8 mouse cellular contexts compared by ENCODE assay signal in the genomic region with DNA sequence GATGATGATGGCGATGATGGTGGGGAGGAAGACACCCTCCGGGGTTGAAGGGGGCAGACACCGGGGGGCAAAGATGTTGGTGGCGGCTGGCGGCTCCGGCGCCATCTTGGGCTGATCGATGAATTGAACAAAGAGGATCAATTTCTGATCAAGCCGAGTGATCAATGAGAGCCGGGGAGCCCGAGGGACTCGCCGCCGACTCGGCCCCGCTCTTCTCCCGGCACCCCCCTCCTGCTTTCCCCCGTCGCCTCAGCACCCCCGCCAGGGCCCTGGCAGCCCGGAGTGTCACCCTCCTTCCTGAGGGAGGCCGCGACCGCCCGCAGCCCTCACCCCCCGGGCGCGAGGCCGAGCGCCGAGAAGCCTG. TPM values are rescaled to one million over a fixed set of nuclear protein-coding genes. Genes with fewer than 3 reads are reported as not detected.
DNase-seq lines count a peak whose midpoint lies in the region; ATAC-seq and TF ChIP-seq lines count a peak whose summit lies in the region.

No protein-coding gene starts in this region.

- peaks cover 0 to 6% of the 10 kb centered on the region in 2 experiments for H3K36me3 ChIP-seq in CH12.LX (replicated peaks in 1 of 2; ENCODE audit: control insufficient read depth in 1 of 2, insufficient read depth in 1 of 2, low read length in 1 of 2)
- no peaks in the 10 kb centered on the region for H3K36me3 ChIP-seq in hindbrain, embryonic 13.5 days
- no peaks in the 10 kb centered on the region for H3K36me3 ChIP-seq in midbrain, embryonic 10.5 days

- TF ChIP-seq POLR2A in CH12.LX (IDR thresholded peaks at IDR 0.05; ENCODE audit: low read depth, low read length) = no peak

- H3K79me2 ChIP-seq in CH12.LX (replicated peaks; ENCODE audit: control insufficient read depth, extremely low read depth, insufficient read depth, poor library complexity, severe bottlenecking) = 0 out of 2 replicates have a peak, but pooled peaks cover 6% of the 10 kb centered on the region

- no peak for TF ChIP-seq EP300 in CH12.LX (IDR thresholded peaks at IDR 0.05; ENCODE audit: low read length)

- H3K9me3 ChIP-seq in CH12.LX (replicated peaks; ENCODE audit: low read length) = peaks cover 4% of the 10 kb centered on the region
- H3K9me3 ChIP-seq in hindbrain, embryonic 13.5 days = no peaks in the 10 kb centered on the region
- no peaks in the 10 kb centered on the region for H3K9me3 ChIP-seq in midbrain, embryonic 10.5 days (replicated peaks)

- peak overlapping the region; percentile 83 to 94 (median 92) for H3K4me3 ChIP-seq in CH12.LX (replicated peaks in 1 of 3; ENCODE audit: low read depth in 2 of 3, low read length in 2 of 3, poor library complexity in 1 of 3)
- H3K4me3 ChIP-seq in hindbrain, embryonic 13.5 days = peak overlapping the region; percentile 98
- H3K4me3 ChIP-seq in midbrain, embryonic 10.5 days = peak overlapping the region; percentile 98

- in situ Hi-C loops in CH12.LX (cut with MboI; ENCODE audit: low pct_ligation_motif_present, low pct_unique_long_range_greater_than_20kb, low sequenced_read_pairs) = no loop called here

- H3K4me2 ChIP-seq in CH12.LX (ENCODE audit: insufficient read depth, low read depth, poor library complexity, severe bottlenecking) = no peak overlapping the region
- peak overlapping the region; percentile 98 for H3K4me2 ChIP-seq in hindbrain, embryonic 13.5 days

- intact Hi-C loops in left cerebral cortex, postnatal 25 days (cut with DNase I) = loop anchor here (1.0 to 5.0 kb wide), 6 partner anchors 57 to 279 kb away; no protein-coding TSS in a partner anchor
- intact Hi-C loops in gastrocnemius, postnatal 36 days (cut with DNase I) = loop anchor here (1.0 to 10.0 kb wide), 2 partner anchors 57 to 172 kb away; no protein-coding TSS in a partner anchor

- H3K27ac ChIP-seq in CH12.LX (ENCODE audit: insufficient read depth, low read depth) = peak overlapping the region; percentile 27; the same call in 1 of the 2 replicates
- H3K27ac ChIP-seq in hindbrain, embryonic 13.5 days = peak overlapping the region; percentile 98
- peak overlapping the region; percentile 100 for H3K27ac ChIP-seq in midbrain, embryonic 10.5 days (replicated peaks)

- peak; percentile 12 for DNase-seq in layer of hippocampus, adult 11-12 months (ENCODE audit: low spot score)
- no peak for DNase-seq in layer of hippocampus, adult 9-11 months
- peak; percentile 20 for DNase-seq in CH12.LX (ENCODE audit: extremely low read depth)
- no peak for DNase-seq in midbrain, embryonic 10.5 days (ENCODE audit: low spot score)
- DNase-seq in left cerebral cortex, postnatal 25 days (ENCODE audit: low spot score in 2 of 2) = no peak
- DNase-seq in gastrocnemius, postnatal 36 days = no peak

- H3K9ac ChIP-seq in CH12.LX (ENCODE audit: insufficient read depth, low read depth) = peak overlapping the region; percentile 91
- peak overlapping the region; percentile 92 for H3K9ac ChIP-seq in hindbrain, embryonic 13.5 days

- peaks cover 30% of the 10 kb centered on the region for H3K27me3 ChIP-seq in CH12.LX (replicated peaks)
- peaks cover 36% of the 10 kb centered on the region for H3K27me3 ChIP-seq in hindbrain, embryonic 13.5 days
- H3K27me3 ChIP-seq in midbrain, embryonic 10.5 days (ENCODE audit: low read depth, poor library complexity, severe bottlenecking) = peaks cover 36% of the 10 kb centered on the region

- no peak for TF ChIP-seq CTCF in CH12.LX (conservative IDR thresholded peaks at IDR 0.05 in 1 of 2, IDR thresholded peaks at IDR 0.05 in 1 of 2; ENCODE audit: low read depth in 2 of 2, low read length in 2 of 2)

- under 1% methylated on average over 31 of the region's 31 CpGs for WGBS in hindbrain, embryonic 13.5 days
- under 1% methylated on average over 31 of the region's 31 CpGs for WGBS in midbrain, embryonic 10.5 days

- H3K4me1 ChIP-seq in CH12.LX (ENCODE audit: control insufficient read depth in 1 of 2, insufficient read depth in 2 of 2) = peaks cover 4 to 20% of the 10 kb centered on the region in 2 experiments; a peak in 3 of 4 replicates
- H3K4me1 ChIP-seq in hindbrain, embryonic 13.5 days (replicated peaks) = peaks cover 41% of the 10 kb centered on the region
- H3K4me1 ChIP-seq in midbrain, embryonic 10.5 days = peaks cover 45% of the 10 kb centered on the region

- no peak for TF ChIP-seq RAD21 in CH12.LX (IDR thresholded peaks at IDR 0.05; ENCODE audit: low read depth, low read length)

- peak; percentile 3 for ATAC-seq in activated CD4-positive, CD25-positive, alpha-beta regulatory T cell, adult 4 months
- ATAC-seq in hindbrain, embryonic 13.5 days (ENCODE audit: low FRiP score) = peak; percentile 68; the same call in 1 of the 2 replicates

- dilution Hi-C loops in CH12.LX (cut with MboI; ENCODE audit: extremely low pct_ligation_motif_present, extremely low pct_unique_long_range_greater_than_20kb, low sequenced_read_pairs) = no loop called here

TF ChIP-seq in CH12.LX, 34 proteins besides CTCF, POLR2A, EP300 and RAD21:
- no peak for TF ChIP-seq SMC3 (IDR thresholded peaks at IDR 0.05; ENCODE audit: low read depth, low read length)
- peak; percentile 48; the same call in 1 of the 2 replicates for TF ChIP-seq UBTF (IDR thresholded peaks at IDR 0.05; ENCODE audit: low read depth, low read length)

RNA-seq across cellular contexts. Expression of a gene that starts 0.5 kb away (rescaled TPM):
- 20.5 and 21.9 TPM in 2 replicates for total RNA-seq in CH12.LX (2012; rRNA removed)
- 12.4 and 13.7 TPM in 2 replicates for total RNA-seq in CH12.LX (2014; rRNA removed)
- polyA plus RNA-seq in CH12.LX (2012; ENCODE audit: insufficient read length, low read depth) = 17.9 and 19.6 TPM in 2 replicates
- 10 to 100 TPM; 36.1 to 46.2 TPM for polyA plus RNA-seq in activated CD4-positive, CD25-positive, alpha-beta regulatory T cell, adult 4 months (2017; shearing (Covaris generic))
- 104 and 106 TPM in 2 replicates for polyA plus RNA-seq in hindbrain, embryonic 13.5 days (2015; fragmentation: Nextera tagmentation; extraction: Ambion mirVana)
- polyA plus RNA-seq in midbrain, embryonic 10.5 days (2016; fragmentation: Nextera tagmentation; extraction: Ambion mirVana) = 100 and 128 TPM in 2 replicates
- total RNA-seq in left cerebral cortex, postnatal 25 days (2021) = 100 to 1,000 TPM; 105 to 121 TPM
- total RNA-seq in gastrocnemius, postnatal 36 days (2021) = 10 to 100 TPM; 73.6 to 80.1 TPM

Comparison
In these comparisons a context has a peak if more than half of its experiments do, and no peak if none do; other contexts are left out.
1. DNase-seq: peak in layer of hippocampus, adult 11-12 months (single experiment) and CH12.LX (single experiment); none in layer of hippocampus, adult 9-11 months (single experiment), midbrain, embryonic 10.5 days (single experiment), left cerebral cortex, postnatal 25 days (0 of 2) and gastrocnemius, postnatal 36 days (0 of 2).
2. H3K27ac ChIP-seq: peak in every context shown above with its lines; median percentile 100 in midbrain, embryonic 10.5 days; 98 in hindbrain, embryonic 13.5 days; 27 in CH12.LX.
3. Peak in every context shown above with its lines, with median percentiles within 50 percentile points of each other: H3K4me3 ChIP-seq.